Mouse (Mus musculus) kidney, embryonic 14.5 days (tissue): Measurements from ENCODE around the gene Gna15. TPM values are rescaled to one million over a fixed set of nuclear protein-coding genes. Genes with fewer than 3 reads are reported as not detected.

ENCODE experiments used
- ATAC-seq: fragments of 200-750 bp; cut with Nextera tagmentation; 2 replicates; pipeline ENCODE4 v1.8.0; 2017; ENCODE audit warnings: moderate number of reproducible peaks, mild to moderate bottlenecking, moderate TSS enrichment, moderate library complexity; ENCODE audit not compliant: low FRiP score, low TSS enrichment
- H3K27ac ChIP-seq: fragments of 300-500 bp; sonication (generic); 2 replicates; pipeline ENCODE4 v1.5.1; 2014; ENCODE audit warnings: low read depth, mild to moderate bottlenecking, low read length, moderate library complexity, mixed read lengths
- H3K27me3 ChIP-seq: fragments of 300-500 bp; sonication (generic); 2 replicates; pipeline ENCODE4 v1.6.1; 2014; ENCODE audit warnings: mild to moderate bottlenecking, low read length; ENCODE audit not compliant: control insufficient read depth, insufficient read depth
- H3K36me3 ChIP-seq: fragments of 300-500 bp; sonication (generic); 2 replicates; pipeline ENCODE4 v1.6.1; 2014; ENCODE audit warnings: low read length, mixed read lengths; ENCODE audit not compliant: control insufficient read depth, insufficient read depth
- H3K4me1 ChIP-seq: fragments of 300-500 bp; sonication (generic); 2 replicates; pipeline ENCODE4 v1.6.1; 2014; ENCODE audit warnings: low read length, mixed read lengths; ENCODE audit not compliant: control insufficient read depth, insufficient read depth
- H3K4me2 ChIP-seq: fragments of 300-500 bp; sonication (generic); replicated peaks from 2 replicates; pipeline ENCODE4 v1.6.1; 2014; ENCODE audit warnings: low read depth, mild to moderate bottlenecking, low read length
- H3K4me3 ChIP-seq: fragments of 300-500 bp; sonication (generic); 2 replicates; pipeline ENCODE4 v1.5.1; 2014; ENCODE audit warnings: mild to moderate bottlenecking, low read length
- H3K9ac ChIP-seq: fragments of 300-500 bp; sonication (generic); 2 replicates; pipeline ENCODE4 v1.6.1; 2014; ENCODE audit warnings: low read depth, mild to moderate bottlenecking, low read length, moderate library complexity
- H3K9me3 ChIP-seq: fragments of 300-500 bp; sonication (generic); 2 replicates; pipeline ENCODE4 v1.6.1; 2016; ENCODE audit warnings: low read length; ENCODE audit not compliant: control insufficient read depth
- WGBS: fragments of 180-500 bp; shearing (Covaris S2); extraction: QIAGEN DNeasy Blood & Tissue Kit; methylation state at CpG from one replicate; pipeline ENCODE4 v1.1.7; 2014; 5-methylcytosine and 5-hydroxymethylcytosine counted together
- microRNA-seq: library from miRNA; unstranded; fragments of <30 nt; microRNA quantifications from one replicate; pipeline ENCODE4, GENCODE M21; 2016
- polyA plus RNA-seq: library from polyadenylated mRNA; unstranded; fragments of >200 nt; fragmentation: Nextera tagmentation; extraction: Ambion mirVana; gene quantifications from 2 replicates; pipeline ENCODE4 v1.2.1, GENCODE M21; 2014

The Gna15 gene
- polyA plus RNA-seq, 1 experiment from 2014 or later, result 0.60 TPM

DNA sequence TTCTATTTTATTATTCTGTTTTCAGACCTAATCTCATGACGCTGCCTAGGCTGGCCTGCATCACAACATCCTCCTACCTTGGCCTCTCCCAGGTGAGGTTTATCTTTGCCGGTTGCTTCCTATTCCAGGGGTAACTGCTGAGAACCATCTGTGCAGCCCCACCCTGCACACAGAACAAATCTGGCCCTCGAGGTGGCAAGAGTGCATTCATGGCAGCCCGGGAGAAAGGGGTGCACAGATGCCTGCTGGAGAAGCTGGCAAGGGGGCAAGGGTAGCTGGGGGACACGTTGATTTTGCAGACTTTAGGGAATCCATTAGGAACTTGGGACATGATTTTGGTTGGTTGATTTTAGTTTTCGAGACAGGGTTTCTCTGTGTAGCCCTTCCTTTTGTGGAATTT is 65.8 kb downstream of the Gna15 start:
- peaks cover 90% of the 10 kb centered on the region for H3K27me3 ChIP-seq
- H3K27ac ChIP-seq, result no peak overlapping the region
- ATAC-seq, result no peak
- WGBS, result 82% methylated on average over 6 of the region's 6 CpGs
- H3K9me3 ChIP-seq, result no peaks in the 10 kb centered on the region
- no peaks in the 10 kb centered on the region for H3K4me1 ChIP-seq
- no peaks in the 10 kb centered on the region for H3K36me3 ChIP-seq
- no peak overlapping the region for H3K4me2 ChIP-seq
- no peak overlapping the region for H3K9ac ChIP-seq
- H3K4me3 ChIP-seq, result no peak overlapping the region

DNA sequence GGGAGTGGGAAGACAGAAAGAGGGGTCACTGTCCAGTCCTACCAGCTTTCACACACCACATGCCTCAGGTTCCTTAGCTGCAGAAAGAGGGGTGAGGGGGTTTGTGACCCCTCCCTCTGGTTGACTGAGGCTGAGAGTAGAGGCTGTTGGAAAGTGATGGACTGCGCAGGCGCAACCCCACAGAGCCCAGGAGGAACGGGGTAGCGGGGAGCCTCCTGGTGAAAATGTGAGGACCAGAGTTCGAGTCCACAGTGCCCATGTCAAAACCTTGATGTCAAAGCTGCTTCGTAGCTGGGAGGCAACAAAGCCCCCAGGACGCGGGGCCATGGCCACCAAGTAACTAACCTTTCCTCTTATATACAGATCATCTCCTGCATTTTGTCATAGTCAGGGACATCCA is 66.4 kb downstream of the Gna15 start:
- no peak overlapping the region for H3K4me2 ChIP-seq
- 86% methylated on average over 8 of the region's 8 CpGs for WGBS
- H3K4me3 ChIP-seq, result no peak overlapping the region
- H3K4me1 ChIP-seq, result no peaks in the 10 kb centered on the region
- no peaks in the 10 kb centered on the region for H3K36me3 ChIP-seq
- H3K27ac ChIP-seq, result no peak overlapping the region
- H3K9me3 ChIP-seq, result no peaks in the 10 kb centered on the region
- peaks cover 90% of the 10 kb centered on the region for H3K27me3 ChIP-seq
- H3K9ac ChIP-seq, result no peak overlapping the region
- ATAC-seq, result no peak

DNA sequence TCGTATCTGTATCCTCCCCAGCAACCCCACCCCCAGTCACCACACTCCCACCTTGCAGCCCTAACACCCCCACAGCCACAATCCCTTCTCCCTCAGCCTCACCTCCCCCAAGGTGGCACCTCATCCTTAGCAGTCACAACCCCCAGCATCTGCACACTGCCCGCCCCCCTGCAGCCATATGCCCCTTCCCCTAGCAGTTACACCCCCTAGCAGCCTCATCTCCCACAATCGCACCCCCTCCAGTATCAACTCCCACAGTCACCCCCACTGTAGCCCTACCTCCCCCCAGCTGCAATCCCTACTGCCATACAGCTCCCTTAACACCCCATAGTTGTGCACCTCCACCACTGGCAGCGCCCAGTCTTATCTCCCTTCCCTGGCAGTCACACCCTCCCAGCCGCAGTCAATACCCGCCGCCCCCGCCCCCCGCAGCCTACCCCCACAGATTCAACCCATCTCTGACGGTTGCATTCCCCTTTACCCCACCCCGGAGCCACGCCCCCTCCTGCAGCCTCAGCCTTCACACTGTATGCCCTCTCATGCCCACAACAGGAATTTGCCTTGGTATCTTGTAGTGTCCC is 67.0 kb downstream of the Gna15 start:
- Histone ChIP-seq H3K27me3 (peaks cover 90% of the 10 kb centered on the region), H3K4me2 (no peak overlapping the region), H3K4me3 (no peak overlapping the region), H3K36me3 (no peaks in the 10 kb centered on the region), H3K4me1 (no peaks in the 10 kb centered on the region), H3K9me3 (no peaks in the 10 kb centered on the region), H3K9ac (no peak overlapping the region), H3K27ac (no peak overlapping the region)
- ATAC-seq, result no peak
- 51% methylated on average over 12 of the region's 12 CpGs for WGBS

DNA sequence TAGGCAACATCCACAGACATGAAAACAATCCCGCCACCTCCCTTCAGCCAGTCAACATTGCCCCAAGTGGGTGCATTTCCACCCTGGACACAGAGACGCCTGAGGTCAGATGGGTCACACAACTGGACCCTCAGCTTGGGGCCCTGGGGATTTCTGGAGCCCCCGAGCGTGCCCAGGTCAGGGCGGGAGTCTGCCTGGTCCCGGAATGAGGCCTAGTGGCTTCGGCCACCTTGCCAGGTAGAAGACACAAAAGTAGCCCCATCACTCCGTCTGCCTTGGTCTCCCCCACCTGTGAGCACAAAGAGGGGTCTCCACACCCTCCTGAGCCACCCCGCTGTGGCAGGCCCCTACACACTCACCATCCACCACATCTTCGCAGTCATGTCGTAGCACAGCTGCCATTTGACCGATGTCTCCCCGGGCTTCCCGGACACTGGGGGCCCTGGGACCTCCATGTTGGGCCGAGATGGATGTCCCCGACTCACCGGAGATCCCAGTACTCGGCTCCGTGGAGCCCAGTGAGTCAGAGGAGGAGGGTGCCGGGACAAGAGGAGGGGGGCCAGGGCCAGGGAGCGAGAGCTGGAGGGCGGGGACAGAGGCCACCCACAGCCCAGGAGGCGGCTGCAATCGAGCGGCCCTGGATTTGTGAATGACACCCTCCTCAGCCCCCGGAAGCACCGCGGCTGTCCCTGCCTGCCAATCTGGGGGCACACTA is 68.7 kb downstream of the Gna15 start, which contains the start of gene Nfic:
Nfic (minus strand) TSS at position 455 of the 715 bp plus-strand sequence.
- 61% methylated on average over 28 of the region's 28 CpGs for WGBS
- H3K27me3 ChIP-seq, result peaks cover 90% of the 10 kb centered on the region
- no peak within 1 kb of the TSS for H3K4me3 ChIP-seq
- H3K36me3 ChIP-seq, result no peaks in the 10 kb centered on the region
- no peaks in the 10 kb centered on the region for H3K9me3 ChIP-seq
- no peak for ATAC-seq
- no peak within 1 kb of the TSS for H3K4me2 ChIP-seq
- H3K9ac ChIP-seq, result no peak within 1 kb of the TSS
- H3K27ac ChIP-seq, result no peak within 1 kb of the TSS
- no peaks in the 10 kb centered on the region for H3K4me1 ChIP-seq

DNA sequence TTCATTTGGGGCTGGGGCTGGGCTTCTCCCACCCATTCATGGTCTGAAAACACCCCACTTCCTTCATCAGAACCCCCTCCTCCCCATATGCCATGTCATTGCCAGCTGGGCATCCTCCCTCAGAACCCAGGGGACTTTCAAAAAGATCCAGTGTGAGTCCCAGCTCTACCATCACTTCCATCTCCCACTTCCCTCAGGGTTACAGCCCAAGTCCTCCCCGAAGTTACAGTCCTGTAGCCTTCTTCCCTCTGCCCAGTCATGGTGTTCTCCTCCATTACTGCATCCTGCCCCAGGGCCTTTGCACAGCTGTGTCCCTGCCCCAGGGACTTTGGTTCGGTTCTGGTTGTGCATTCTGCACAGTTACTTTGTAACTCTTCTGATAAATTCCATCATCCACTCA is 69.9 kb downstream of the Gna15 start:
- H3K4me2 ChIP-seq, result no peak overlapping the region
- no peaks in the 10 kb centered on the region for H3K36me3 ChIP-seq
- H3K9ac ChIP-seq, result no peak overlapping the region
- no peak overlapping the region for H3K4me3 ChIP-seq
- H3K4me1 ChIP-seq, result no peaks in the 10 kb centered on the region
- H3K27me3 ChIP-seq, result peaks cover 83% of the 10 kb centered on the region
- 83% methylated on average over 2 of the region's 2 CpGs for whole genome bisulfite sequencing
- no peak for ATAC-seq
- H3K9me3 ChIP-seq, result no peaks in the 10 kb centered on the region
- no peak overlapping the region for H3K27ac ChIP-seq

DNA sequence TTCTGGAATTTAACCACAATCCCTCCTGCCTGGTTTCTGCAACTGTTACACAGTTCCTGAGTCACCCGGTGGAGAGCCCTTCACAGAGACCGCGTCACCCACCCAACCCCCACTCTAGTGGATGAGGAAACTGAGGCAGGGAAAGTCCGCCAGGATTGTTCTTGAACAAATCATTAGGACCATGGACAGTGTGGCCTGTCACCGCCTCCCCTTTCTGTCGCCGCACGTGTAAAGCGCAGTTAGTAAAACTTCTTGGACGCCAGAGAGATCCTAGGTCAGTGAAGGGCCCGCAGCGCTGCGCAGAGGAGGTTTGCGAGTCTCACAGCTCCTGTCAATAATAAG is 71.1 kb downstream of the Gna15 start:
- H3K4me1 ChIP-seq, result no peaks in the 10 kb centered on the region
- H3K36me3 ChIP-seq, result no peaks in the 10 kb centered on the region
- 3% methylated on average over 14 of the region's 14 CpGs for WGBS
- peaks cover 78% of the 10 kb centered on the region for H3K27me3 ChIP-seq
- H3K4me3 ChIP-seq, result no peak overlapping the region
- H3K4me2 ChIP-seq, result no peak overlapping the region
- H3K9me3 ChIP-seq, result no peaks in the 10 kb centered on the region
- no peak overlapping the region for H3K27ac ChIP-seq
- no peak overlapping the region for H3K9ac ChIP-seq
- no peak for ATAC-seq

Small RNAs within 50 kb of the gene (microRNA-seq; reads per million reads assigned to microRNA genes)
- not detected for gene Gm25595

Other genes with a start within 250 kb of the Gna15 start
- gene Tjp3, start 232.6 kb downstream of the Gna15 start, polyA plus RNA-seq, result 7.6 and 11.6 TPM in 2 replicates
- 25.4 and 60.7 TPM in 2 replicates for gene Pip5k1c, start 231.3 kb downstream of the Gna15 start, polyA plus RNA-seq
- 21.4 and 29.6 TPM in 2 replicates for gene Cactin, start 203.1 kb downstream of the Gna15 start, polyA plus RNA-seq
- gene Tbxa2r, start 195.5 kb downstream of the Gna15 start, polyA plus RNA-seq, result 8.7 and 10.1 TPM in 2 replicates
- gene Gipc3, start 181.0 kb downstream of the Gna15 start, polyA plus RNA-seq, result 0.05 and 0.07 TPM in 2 replicates
- 115 and 119 TPM in 2 replicates for gene Hmg20b, start 173.7 kb downstream of the Gna15 start, polyA plus RNA-seq
- gene Mfsd12, start 166.7 kb downstream of the Gna15 start, polyA plus RNA-seq, result 4.1 and 4.6 TPM in 2 replicates
- 0.14 and 0.30 TPM in 2 replicates for gene 4930404N11Rik, start 158.4 kb downstream of the Gna15 start, polyA plus RNA-seq
- gene Fzr1, start 145.7 kb downstream of the Gna15 start, polyA plus RNA-seq, result 101 and 108 TPM in 2 replicates
- 59.2 and 73.9 TPM in 2 replicates for gene Dohh, start 139.8 kb downstream of the Gna15 start, polyA plus RNA-seq
- 3.5 and 3.8 TPM in 2 replicates for gene Gm48551, start 139.8 kb downstream of the Gna15 start, polyA plus RNA-seq
- 0.61 and 1.5 TPM in 2 replicates for gene Gm48552, start 135.2 kb downstream of the Gna15 start, polyA plus RNA-seq
- 14.9 and 16.4 TPM in 2 replicates for gene Smim24, start 131.2 kb downstream of the Gna15 start, polyA plus RNA-seq
- gene Nfic, start 68.6 kb downstream of the Gna15 start, polyA plus RNA-seq, result 47.3 and 59.0 TPM in 2 replicates
- 0.28 and 0.36 TPM in 2 replicates for gene Celf5, start 41.5 kb downstream of the Gna15 start, polyA plus RNA-seq
- gene Ncln, start 27.8 kb downstream of the Gna15 start, polyA plus RNA-seq, result 59.1 and 76.6 TPM in 2 replicates
- gene S1pr4, start 24.1 kb downstream of the Gna15 start, polyA plus RNA-seq, result 0.41 and 0.54 TPM in 2 replicates
- gene Gna11, start 21.0 kb upstream of the Gna15 start, polyA plus RNA-seq, result 77.7 and 89.2 TPM in 2 replicates
- 408 and 609 TPM in 2 replicates for gene Aes, start 35.3 kb upstream of the Gna15 start, polyA plus RNA-seq
- gene Tle2, start 50.3 kb upstream of the Gna15 start, polyA plus RNA-seq, result 29.3 and 30.4 TPM in 2 replicates
- 12.6 and 15.5 TPM in 2 replicates for gene Tle6, start 76.8 kb upstream of the Gna15 start, polyA plus RNA-seq
- gene BC025920, start 82.0 kb upstream of the Gna15 start, polyA plus RNA-seq, result 0.84 and 0.86 TPM in 2 replicates
- 39.9 and 40.7 TPM in 2 replicates for gene Sirt6, start 103.6 kb upstream of the Gna15 start, polyA plus RNA-seq
- 11.3 and 18.5 TPM in 2 replicates for gene Ankrd24, start 104.3 kb upstream of the Gna15 start, polyA plus RNA-seq
- 5.3 and 6.4 TPM in 2 replicates for gene Gm10778, start 124.8 kb upstream of the Gna15 start, polyA plus RNA-seq
- 18.9 and 19.8 TPM in 2 replicates for gene Zfp433, start 180.6 kb upstream of the Gna15 start, polyA plus RNA-seq
- 13.6 TPM in 2 replicates for gene Gm3055, start 246.9 kb upstream of the Gna15 start, polyA plus RNA-seq